Mouse (Mus musculus): ENCODE data around the gene Rhox2b. TPM values are rescaled to one million over a fixed set of nuclear protein-coding genes. Genes with fewer than 3 reads are reported as not detected.

Gene Rhox2b
- not detected for polyA plus RNA-seq (2017; shearing (Covaris generic))

DNA sequence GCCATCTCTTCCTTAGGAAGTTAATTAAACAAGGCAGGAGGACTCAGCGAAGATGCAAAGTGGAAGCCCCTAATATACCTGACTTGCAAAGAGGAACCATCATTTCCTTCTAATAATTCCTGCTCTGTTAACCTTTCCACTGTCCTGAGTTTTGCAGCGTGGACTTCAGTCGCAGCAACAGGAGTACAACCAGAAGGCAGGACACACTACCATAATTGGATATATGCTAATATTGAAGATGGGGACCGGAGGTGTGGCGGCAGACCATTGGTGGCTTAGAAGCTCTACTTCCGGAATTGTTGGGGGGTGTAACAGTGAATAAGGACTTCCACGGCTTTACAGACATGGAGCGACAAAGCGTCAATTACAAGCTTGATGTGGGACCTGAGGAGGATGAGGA is at the start of gene Rhox2b:
Rhox2b (plus strand) TSS at position 301 of the 400 bp plus-strand sequence.

GRCm38 (mm10) chrX:37379728-37380127 is 32.1 kb upstream of the Rhox2b start, which contains the start of gene Rhox3a2:
Gene Rhox3a2, plus strand, starts transcription at chrX:37380028.

DNA sequence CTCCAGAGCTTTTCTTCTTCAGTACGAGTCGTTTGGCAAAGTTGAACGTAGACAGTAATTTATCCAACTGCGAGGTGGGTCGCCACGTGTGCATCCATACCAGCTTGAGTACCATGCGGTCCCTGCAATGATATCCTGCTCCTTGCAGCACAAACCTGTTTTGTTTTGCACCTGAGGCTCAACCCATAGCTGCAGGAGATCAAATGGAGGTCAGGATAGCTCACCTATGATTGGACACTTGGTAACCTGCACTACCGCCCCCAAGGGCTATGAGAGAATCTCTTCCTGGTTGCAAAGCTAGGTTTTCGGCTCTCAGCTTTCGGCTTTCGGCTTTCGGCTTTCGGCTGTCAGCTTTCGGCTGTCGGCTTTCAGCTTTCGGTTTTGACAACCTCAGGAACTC is 21.3 kb upstream of the Rhox2b start, which contains the start of gene Rhox4a2:
Rhox4a2 (plus strand) TSS at position 301 of the 400 bp plus-strand sequence.

DNA sequence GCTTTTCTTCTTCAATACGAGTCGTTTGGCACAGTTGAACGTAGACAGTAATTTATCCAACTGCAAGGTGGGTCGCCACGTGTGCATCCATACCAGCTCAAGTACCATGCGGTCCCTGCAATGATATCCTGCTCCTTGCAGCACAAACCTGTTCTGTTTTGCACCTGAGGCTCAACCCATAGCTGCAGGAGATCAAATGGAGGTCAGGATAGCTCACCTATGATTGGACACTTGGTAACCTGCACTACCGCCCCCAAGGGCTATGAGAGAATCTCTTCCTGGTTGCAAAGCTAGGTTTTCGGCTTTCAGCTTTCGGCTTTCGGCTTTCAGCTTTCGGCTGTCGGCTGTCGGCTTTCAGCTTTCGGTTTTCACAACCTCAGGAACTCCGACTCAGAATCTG is 20.3 kb downstream of the Rhox2b start, which contains the start of gene Rhox4b:
Rhox4b (plus strand) TSS at position 301 of the 400 bp plus-strand sequence.

DNA sequence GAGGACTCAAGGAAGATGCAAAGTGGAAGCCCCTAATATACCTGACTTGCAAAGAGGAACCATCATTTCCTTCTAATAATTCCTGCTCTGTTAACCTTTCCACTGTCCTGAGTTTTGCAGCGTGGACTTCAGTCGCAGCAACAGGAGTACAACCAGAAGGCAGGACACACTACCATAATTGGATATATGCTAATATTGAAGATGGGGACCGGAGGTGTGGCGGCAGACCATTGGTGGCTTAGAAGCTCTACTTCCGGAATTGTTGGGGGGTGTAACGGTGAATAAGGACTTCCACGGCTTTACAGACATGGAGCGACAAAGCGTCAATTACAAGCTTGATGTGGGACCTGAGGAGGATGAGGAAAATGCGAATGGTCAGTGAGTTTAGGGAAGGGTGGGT is 41.5 kb downstream of the Rhox2b start, which contains the start of gene Rhox2c:
Rhox2c (plus strand) TSS at position 301 of the 400 bp plus-strand sequence.

DNA sequence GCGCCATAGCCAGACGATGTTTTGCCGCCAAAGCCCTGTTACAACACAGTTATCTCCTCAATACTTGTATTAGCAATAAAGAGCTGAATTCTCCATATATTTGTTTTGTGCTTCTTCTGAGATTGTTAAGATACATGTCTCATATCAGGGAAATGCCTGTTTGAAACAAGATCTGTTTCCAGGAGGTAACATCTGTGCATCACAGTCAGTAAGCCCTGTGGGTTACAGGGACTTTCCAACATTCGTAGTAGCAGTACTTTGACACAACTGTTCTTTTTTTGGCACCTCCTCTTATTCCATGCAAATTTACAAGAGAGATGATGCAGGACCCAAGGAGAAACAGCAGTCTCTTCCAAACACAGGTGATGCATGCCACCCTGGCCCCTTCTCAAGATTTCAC is 46.4 kb downstream of the Rhox2b start, which contains the start of gene Rhox3c:
Rhox3c (plus strand) TSS at position 301 of the 400 bp plus-strand sequence.

Other genes with a start within 250 kb of the Rhox2b start
- gene Akap14, start 243.2 kb upstream of the Rhox2b start, polyA plus RNA-seq (2017; shearing (Covaris generic)): not detected
- gene Ndufa1, start 220.9 kb upstream of the Rhox2b start, polyA plus RNA-seq (2017; shearing (Covaris generic)): 288 TPM
- 14.2 TPM for gene Rnf113a1, start 220.8 kb upstream of the Rhox2b start, polyA plus RNA-seq (2017; shearing (Covaris generic))
- not detected for gene Gm9, start 201.0 kb upstream of the Rhox2b start, polyA plus RNA-seq (2017; shearing (Covaris generic))
- not detected for gene Rhox1, start 189.8 kb upstream of the Rhox2b start, polyA plus RNA-seq (2017; shearing (Covaris generic))
- not detected for gene Rhox2a, start 167.1 kb upstream of the Rhox2b start, polyA plus RNA-seq (2017; shearing (Covaris generic))
- not detected for gene Rhox3a, start 162.1 kb upstream of the Rhox2b start, polyA plus RNA-seq (2017; shearing (Covaris generic))
- not detected for gene Rhox4a, start 146.7 kb upstream of the Rhox2b start, polyA plus RNA-seq (2017; shearing (Covaris generic))
- not detected for gene Rhox3a2, start 32.0 kb upstream of the Rhox2b start, polyA plus RNA-seq (2017; shearing (Covaris generic))
- not detected for gene Rhox4a2, start 21.2 kb upstream of the Rhox2b start, polyA plus RNA-seq (2017; shearing (Covaris generic))
- gene Rhox4b, start 20.4 kb downstream of the Rhox2b start, polyA plus RNA-seq (2017; shearing (Covaris generic)): not detected
- not detected for gene Rhox2c, start 41.6 kb downstream of the Rhox2b start, polyA plus RNA-seq (2017; shearing (Covaris generic))
- gene Rhox3c, start 46.5 kb downstream of the Rhox2b start, polyA plus RNA-seq (2017; shearing (Covaris generic)): not detected
- gene Rhox4c, start 68.3 kb downstream of the Rhox2b start, polyA plus RNA-seq (2017; shearing (Covaris generic)): not detected
- not detected for gene Rhox2d, start 81.4 kb downstream of the Rhox2b start, polyA plus RNA-seq (2017; shearing (Covaris generic))
- 0.17 TPM for gene Rhox4d, start 102.3 kb downstream of the Rhox2b start, polyA plus RNA-seq (2017; shearing (Covaris generic))
- gene Rhox2e, start 118.4 kb downstream of the Rhox2b start, polyA plus RNA-seq (2017; shearing (Covaris generic)): not detected
- not detected for gene Rhox3e, start 130.0 kb downstream of the Rhox2b start, polyA plus RNA-seq (2017; shearing (Covaris generic))
- not detected for gene Rhox4e, start 145.3 kb downstream of the Rhox2b start, polyA plus RNA-seq (2017; shearing (Covaris generic))
- gene Rhox2f, start 159.3 kb downstream of the Rhox2b start, polyA plus RNA-seq (2017; shearing (Covaris generic)): not detected
- gene Rhox3f, start 168.9 kb downstream of the Rhox2b start, polyA plus RNA-seq (2017; shearing (Covaris generic)): not detected
- gene Rhox4f, start 195.6 kb downstream of the Rhox2b start, polyA plus RNA-seq (2017; shearing (Covaris generic)): not detected
- gene Rhox3g, start 216.5 kb downstream of the Rhox2b start, polyA plus RNA-seq (2017; shearing (Covaris generic)): not detected
- not detected for gene Rhox2g, start 231.4 kb downstream of the Rhox2b start, polyA plus RNA-seq (2017; shearing (Covaris generic))
- gene Rhox4g, start 239.3 kb downstream of the Rhox2b start, polyA plus RNA-seq (2017; shearing (Covaris generic)): not detected

Measured in CD4-positive, CD25-positive, alpha-beta regulatory T cell, adult 9 weeks (primary cell).